Mouse (Mus musculus) small intestine, adult 2 months (tissue): Measurements from ENCODE around the gene Hoxa5.

Source experiments
- CTCF ChIP-seq: fragments of 200-500 bp; IDR thresholded peaks from 2 replicates; pipeline ENCODE4 v1.5.1; 2012; ENCODE audit warnings: low read depth, mild to moderate bottlenecking, control low read depth, inconsistent platforms, low read length, moderate library complexity, mixed read lengths; ENCODE audit not compliant: insufficient replicate concordance, insufficient read length; ENCODE audit errors: extremely low read depth
- POLR2A ChIP-seq: fragments of 200-500 bp; IDR thresholded peaks from 2 replicates; pipeline ENCODE4 v1.6.1; 2012; ENCODE audit warnings: low read depth, mild to moderate bottlenecking, control low read depth, inconsistent platforms, low read length, moderate library complexity

- TF ChIP-seq CTCF (no peak), POLR2A (no peak)
Measured at GRCm38 (mm10) chr6:52208868-52209684, 4.7 kb upstream of the Hoxa5 start.
